Mouse (Mus musculus): ENCODE results near the gene Ctsz.

- TF ChIP-seq CTCF (IDR thresholded peaks at IDR 0.05; ENCODE audit: low read depth, low read length): no peak
- no peak for TF ChIP-seq POLR2A (IDR thresholded peaks at IDR 0.05; ENCODE audit: insufficient read depth, low read length)
- no peak for TF ChIP-seq EP300 (IDR thresholded peaks at IDR 0.05; ENCODE audit: insufficient read depth, low read depth, low read length)
Observed at GRCm38 (mm10) chr2:174439450-174439838, 605 bp upstream of the Ctsz start.

All from ES-Bruce4 (cell line).